Mouse (Mus musculus) CH12.LX (cell line): ENCODE measurements around the gene Trpm7.

Experiments used
- CTCF ChIP-seq, 2 experiments: IDR thresholded peaks in 1 of 2; conservative IDR thresholded peaks in 1 of 2; 2 replicates each; pipeline ENCODE4 v1.5.1; 2011 to 2012; ENCODE audit warnings: low read depth in 2 of 2, low read length in 2 of 2, improper control_type of control experiment in 1 of 2, inconsistent platforms in 1 of 2, mild to moderate bottlenecking in 1 of 2, moderate library complexity in 1 of 2
- ELF1 ChIP-seq: IDR thresholded peaks from 2 replicates; pipeline ENCODE4 v1.6.1; 2014; ENCODE audit warnings: low read depth, mild to moderate bottlenecking, inconsistent platforms, low read length, improper control_type of control experiment
- EP300 ChIP-seq: IDR thresholded peaks from 2 replicates; pipeline ENCODE4 v1.6.1; 2011; ENCODE audit warnings: low read length, improper control_type of control experiment
- JUN ChIP-seq: IDR thresholded peaks from 2 replicates; pipeline ENCODE4 v1.6.1; 2011; ENCODE audit warnings: low read depth, mild to moderate bottlenecking, low read length, improper control_type of control experiment, moderate library complexity; ENCODE audit not compliant: insufficient read depth
- MXI1 ChIP-seq: IDR thresholded peaks from 2 replicates; pipeline ENCODE4 v1.6.1; 2011; ENCODE audit warnings: mild to moderate bottlenecking, low read depth, low read length, improper control_type of control experiment
- POLR2A ChIP-seq: IDR thresholded peaks from 2 replicates; pipeline ENCODE4 v1.6.1; 2011; ENCODE audit warnings: low read depth, mild to moderate bottlenecking, improper control_type of control experiment, low read length
- RCOR1 ChIP-seq: conservative IDR thresholded peaks from 2 replicates; pipeline ENCODE4 v1.6.1; 2012; ENCODE audit warnings: low read depth, mild to moderate bottlenecking, inconsistent platforms, low read length, improper control_type of control experiment
- UBTF ChIP-seq: IDR thresholded peaks from 2 replicates; pipeline ENCODE4 v1.6.1; 2012; ENCODE audit warnings: low read depth, mild to moderate bottlenecking, inconsistent platforms, low read length, improper control_type of control experiment, moderate library complexity
- ZC3H11A ChIP-seq: IDR thresholded peaks from 2 replicates; pipeline ENCODE4 v1.6.1; 2012; ENCODE audit warnings: low read depth, mild to moderate bottlenecking, inconsistent platforms, low read length, improper control_type of control experiment
- ZNF384 ChIP-seq: IDR thresholded peaks from 2 replicates; pipeline ENCODE4 v1.6.1; 2012; ENCODE audit warnings: low read depth, low read length, improper control_type of control experiment, inconsistent platforms

- no peak for TF ChIP-seq JUN
- TF ChIP-seq EP300: no peak
- TF ChIP-seq CTCF (conservative IDR thresholded peaks at IDR 0.05 in 1 of 2, IDR thresholded peaks at IDR 0.05 in 1 of 2; ENCODE audit: low read depth in 2 of 2, low read length in 2 of 2): no peak
- TF ChIP-seq RCOR1: no peak
- TF ChIP-seq ELF1: no peak
- no peak for TF ChIP-seq POLR2A
- TF ChIP-seq ZC3H11A: no peak
- TF ChIP-seq MXI1: no peak
- no peak for TF ChIP-seq UBTF
- TF ChIP-seq ZNF384: no peak
Measured at GRCm38 (mm10) chr2:126815822-126816221, 60.2 kb downstream of the Trpm7 start.
